Mouse (Mus musculus): ENCODE data around the gene Wfs1. TPM values are rescaled to one million over a fixed set of nuclear protein-coding genes. Genes with fewer than 3 reads are reported as not detected.
A peak's percentile ranks its signal among the peaks of the same experiment; 100 is the strongest.
"Not testable (repeated sequence)": the region's sequence is repeated elsewhere in the genome, so short reads cannot be mapped to it uniquely, and the experiment has no call there.

Wfs1 gene
- total RNA-seq, 2 experiments from 2014 or later, result 81.6 to 82.0 TPM

- no peak for DNase-seq
Observed at GRCm38 (mm10) chr5:36989625-36989977, 596 bp upstream of the Wfs1 start.

GRCm38 (mm10) chr5:36988124-36988780, 753 bp downstream of the Wfs1 start:
- intact Hi-C loops (cut with DNase I), result no loop called here
- no peak for DNase-seq

More at GRCm38 (mm10) chr5:36989625-36989977, 596 bp upstream of the Wfs1 start:
- intact Hi-C loops (cut with DNase I), result no loop called here

- no peak for DNase-seq
- intact Hi-C loops (cut with DNase I), result no loop called here
Observed at GRCm38 (mm10) chr5:36986617-36987016, 2.4 kb downstream of the Wfs1 start.

- intact Hi-C loops (cut with DNase I), result no loop called here
- no peak for DNase-seq
Observed at GRCm38 (mm10) chr5:36982271-36982670, 6.7 kb downstream of the Wfs1 start.

GRCm38 (mm10) chr5:36979631-36980030, 9.4 kb downstream of the Wfs1 start:
- intact Hi-C loops (cut with DNase I), result no loop called here
- DNase-seq, result no peak

- DNase-seq, result no peak
- intact Hi-C loops (cut with DNase I), result no loop called here
Observed at GRCm38 (mm10) chr5:36979001-36979400, 10.0 kb downstream of the Wfs1 start.

GRCm38 (mm10) chr5:36977809-36978208, 11.2 kb downstream of the Wfs1 start:
- intact Hi-C loops (cut with DNase I), result no loop called here
- DNase-seq, result no peak

- DNase-seq, result no peak
- intact Hi-C loops (cut with DNase I), result no loop called here
Observed at GRCm38 (mm10) chr5:36975336-36975735, 13.7 kb downstream of the Wfs1 start.

GRCm38 (mm10) chr5:36971587-36971986, 17.4 kb downstream of the Wfs1 start:
- DNase-seq, result no peak
- intact Hi-C loops (cut with DNase I), result no loop called here

GRCm38 (mm10) chr5:36960501-36960900, 28.5 kb downstream of the Wfs1 start:
- intact Hi-C loops (cut with DNase I), result no loop called here
- DNase-seq, result no peak

GRCm38 (mm10) chr5:36958837-36959236, 30.2 kb downstream of the Wfs1 start:
- intact Hi-C loops (cut with DNase I), result loop anchor here (1.0 kb wide), 1 partner anchor 43 kb away; no protein-coding TSS in a partner anchor
- peak; percentile 44 to 73 for DNase-seq

GRCm38 (mm10) chr5:36955366-36955765, 33.6 kb downstream of the Wfs1 start:
- peak; percentile 13 to 22 for DNase-seq
- intact Hi-C loops (cut with DNase I), result no loop called here

GRCm38 (mm10) chr5:36952311-36952710, 36.7 kb downstream of the Wfs1 start:
- DNase-seq, result no peak
- intact Hi-C loops (cut with DNase I), result no loop called here

GRCm38 (mm10) chr5:36950871-36951270, 38.1 kb downstream of the Wfs1 start:
- no peak for DNase-seq
- intact Hi-C loops (cut with DNase I), result no loop called here

- intact Hi-C loops (cut with DNase I), result loop anchor here (1.0 kb wide), 2 partner anchors 53 to 160 kb away; no protein-coding TSS in a partner anchor
- peak; percentile 65 to 81 for DNase-seq
Observed at GRCm38 (mm10) chr5:36948831-36949230, 40.2 kb downstream of the Wfs1 start.

GRCm38 (mm10) chr5:36946445-36946844, 42.6 kb downstream of the Wfs1 start:
- DNase-seq, result peak; percentile 46 to 64
- intact Hi-C loops (cut with DNase I), result no loop called here

GRCm38 (mm10) chr5:36945713-36946112, 43.3 kb downstream of the Wfs1 start:
- no peak for DNase-seq
- intact Hi-C loops (cut with DNase I), result no loop called here

- DNase-seq, result no peak
- intact Hi-C loops (cut with DNase I), result no loop called here
Observed at GRCm38 (mm10) chr5:36945102-36945701, 43.8 kb downstream of the Wfs1 start.

- intact Hi-C loops (cut with DNase I), result no loop called here
- no peak for DNase-seq
Observed at GRCm38 (mm10) chr5:36944552-36944951, 44.5 kb downstream of the Wfs1 start.

GRCm38 (mm10) chr5:36942446-36942845, 46.6 kb downstream of the Wfs1 start:
- no peak for DNase-seq
- intact Hi-C loops (cut with DNase I), result no loop called here

GRCm38 (mm10) chr5:36938991-36939390, 50.0 kb downstream of the Wfs1 start:
- not testable (repeated sequence) for DNase-seq
- intact Hi-C loops (cut with DNase I), result loop anchor here (5.0 kb wide), 1 partner anchor 102 kb away; no protein-coding TSS in a partner anchor

GRCm38 (mm10) chr5:36938021-36938420, 51.0 kb downstream of the Wfs1 start:
- DNase-seq, result no peak
- intact Hi-C loops (cut with DNase I), result loop anchor here (5.0 kb wide), 1 partner anchor 101 kb away; no protein-coding TSS in a partner anchor

All from heart, postnatal 36 days (tissue).